Mouse (Mus musculus): Measurements from ENCODE around the gene Ptgis.
"Not testable (repeated sequence)": the region's sequence is repeated elsewhere in the genome, so short reads cannot be mapped to it uniquely, and the experiment has no call there.

The Ptgis gene

GRCm38 (mm10) chr2:167232132-167233008, 8.0 kb downstream of the Ptgis start:
- no peak for DNase-seq

- DNase-seq: no peak
Measured at GRCm38 (mm10) chr2:167230554-167230953, 9.8 kb downstream of the Ptgis start.

- DNase-seq: no peak
Measured at GRCm38 (mm10) chr2:167224937-167225336, 15.5 kb downstream of the Ptgis start.

GRCm38 (mm10) chr2:167224194-167224593, 16.2 kb downstream of the Ptgis start:
- no peak for DNase-seq

GRCm38 (mm10) chr2:167222152-167222551, 18.3 kb downstream of the Ptgis start:
- DNase-seq: peak; percentile 74

- no peak for DNase-seq
Measured at GRCm38 (mm10) chr2:167221159-167221845, 19.1 kb downstream of the Ptgis start.

GRCm38 (mm10) chr2:167220736-167221135, 19.7 kb downstream of the Ptgis start:
- no peak for DNase-seq

GRCm38 (mm10) chr2:167219154-167219775, 21.1 kb downstream of the Ptgis start:
- peak; percentile 89 for DNase-seq

GRCm38 (mm10) chr2:167213666-167214065, 26.7 kb downstream of the Ptgis start:
- DNase-seq: no peak

- no peak for DNase-seq
Measured at GRCm38 (mm10) chr2:167213076-167213475, 27.3 kb downstream of the Ptgis start.

- no peak for DNase-seq
Measured at GRCm38 (mm10) chr2:167212551-167212950, 27.9 kb downstream of the Ptgis start.

GRCm38 (mm10) chr2:167212089-167212488, 28.3 kb downstream of the Ptgis start:
- no peak for DNase-seq

- DNase-seq: no peak
Measured at GRCm38 (mm10) chr2:167209900-167210299, 30.5 kb downstream of the Ptgis start.

GRCm38 (mm10) chr2:167208984-167209383, 31.4 kb downstream of the Ptgis start:
- no peak for DNase-seq

GRCm38 (mm10) chr2:167205918-167206629, 34.3 kb downstream of the Ptgis start:
- no peak for DNase-seq

- DNase-seq: not testable (repeated sequence)
Measured at GRCm38 (mm10) chr2:167204686-167205085, 35.7 kb downstream of the Ptgis start.

GRCm38 (mm10) chr2:167203505-167204166, 36.8 kb downstream of the Ptgis start:
- DNase-seq: peak; percentile 54

- DNase-seq: peak; percentile 94
Measured at GRCm38 (mm10) chr2:167201463-167202291, 38.7 kb downstream of the Ptgis start.

GRCm38 (mm10) chr2:167198660-167199427, 41.6 kb downstream of the Ptgis start:
- DNase-seq: no peak

GRCm38 (mm10) chr2:167193361-167193760, 47.0 kb downstream of the Ptgis start:
- DNase-seq: no peak

GRCm38 (mm10) chr2:167190076-167190399, 50.4 kb downstream of the Ptgis start, which contains the start of gene Kcnb1:
Kcnb1 (minus strand) TSS chr2:167190155.
- DNase-seq: peak; percentile 86

All from right cerebral cortex, adult 18-20 months (tissue).